Mouse (Mus musculus) bone marrow, adult 2 months (tissue): ENCODE results near the gene Klhdc3.

Source experiments
- CTCF ChIP-seq: fragments of 200-500 bp; IDR thresholded peaks from 2 replicates; pipeline ENCODE4 v1.5.1; 2011; ENCODE audit warnings: low read length, control low read depth; ENCODE audit not compliant: control insufficient read depth, insufficient read depth
- POLR2A ChIP-seq: fragments of 200-500 bp; IDR thresholded peaks from 2 replicates; pipeline ENCODE4 v1.6.1; 2011; ENCODE audit warnings: low read depth, mild to moderate bottlenecking, control low read depth, low read length, borderline replicate concordance; ENCODE audit not compliant: control insufficient read depth

- TF ChIP-seq POLR2A (no peak), CTCF (no peak)
These were observed 30.9 kb downstream of the Klhdc3 start for GRCm38 (mm10) chr17:46649811-46650210.
